Mouse (Mus musculus): ENCODE measurements around the gene Stk16. TPM values are rescaled to one million over a fixed set of nuclear protein-coding genes. Genes with fewer than 3 reads are reported as not detected.

Stk16 gene
- total RNA-seq (2021) = 10 to 100 TPM; 90.5 to 91.4 TPM
- long read RNA-seq, experiment 1, transcript Stk16-201 (8 exons, 2,876 nt) = major isoform, 21 of 39 reads
- long read RNA-seq, experiment 1, partial matches to known transcripts = 0 of 39 reads
- long read RNA-seq, experiment 1, other reads (novel, unspliced or antisense) = 17 of 39 reads
- long read RNA-seq, experiment 2, transcript Stk16-201 (8 exons, 2,876 nt) = major isoform, 50 of 85 reads
- long read RNA-seq, experiment 2, partial matches to known transcripts = 4 of 85 reads
- long read RNA-seq, experiment 2, other reads (novel, unspliced or antisense) = 27 of 85 reads

DNA sequence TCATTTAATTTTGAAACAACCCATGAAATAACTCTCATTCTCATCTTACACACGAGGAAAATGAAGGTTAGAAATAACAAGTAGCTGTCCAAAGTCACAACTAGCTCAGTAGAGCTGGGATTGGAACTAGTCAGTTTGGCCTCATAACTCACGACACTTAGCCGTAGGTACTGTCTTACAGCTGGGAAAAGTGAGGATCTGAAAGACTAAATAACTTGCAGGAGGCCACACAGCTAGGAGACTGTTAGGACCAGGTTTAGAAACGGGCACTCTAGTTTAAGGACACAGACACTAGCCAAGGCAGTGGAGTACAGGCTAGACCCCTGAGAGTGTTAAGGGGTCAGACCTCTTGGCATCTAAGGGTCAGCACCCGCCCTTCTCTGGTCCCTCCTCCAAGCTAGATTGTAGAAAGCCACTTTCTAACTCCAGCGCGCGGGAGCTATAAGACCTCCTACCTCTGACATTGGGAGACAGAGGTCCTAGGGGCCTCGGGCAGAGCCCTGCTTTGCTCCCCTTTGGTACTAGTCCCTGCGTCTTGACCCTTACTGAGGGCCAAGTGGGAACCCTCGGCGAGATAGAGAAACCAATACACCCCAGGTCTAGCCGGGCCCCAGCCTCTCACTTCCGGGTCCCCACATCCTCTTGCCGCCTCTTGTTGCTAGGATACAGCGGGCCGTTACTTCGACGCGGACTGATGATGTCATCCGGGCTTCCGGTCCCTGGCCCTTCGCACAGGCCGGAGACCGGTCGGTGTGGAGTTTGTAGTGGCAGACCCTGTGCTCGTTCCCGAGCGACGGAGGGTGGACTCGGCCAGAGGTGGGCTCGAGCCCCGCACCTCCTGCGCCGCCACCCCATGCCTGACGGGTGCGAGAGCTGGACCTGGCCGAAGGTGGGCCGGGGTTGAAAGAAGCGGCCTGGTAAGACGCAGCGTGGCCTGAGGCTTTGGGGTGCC is at the start of gene Stk16, which contains the start of gene Glb1l:
Gene Stk16, plus strand, starts transcription at position 703 of the 952 bp plus-strand sequence.
Gene Glb1l, minus strand, starts transcription at position 678 of the 952 bp plus-strand sequence.
- DNase-seq (ENCODE audit: low spot score in 2 of 2) = peak; percentile 94 to 98

DNA sequence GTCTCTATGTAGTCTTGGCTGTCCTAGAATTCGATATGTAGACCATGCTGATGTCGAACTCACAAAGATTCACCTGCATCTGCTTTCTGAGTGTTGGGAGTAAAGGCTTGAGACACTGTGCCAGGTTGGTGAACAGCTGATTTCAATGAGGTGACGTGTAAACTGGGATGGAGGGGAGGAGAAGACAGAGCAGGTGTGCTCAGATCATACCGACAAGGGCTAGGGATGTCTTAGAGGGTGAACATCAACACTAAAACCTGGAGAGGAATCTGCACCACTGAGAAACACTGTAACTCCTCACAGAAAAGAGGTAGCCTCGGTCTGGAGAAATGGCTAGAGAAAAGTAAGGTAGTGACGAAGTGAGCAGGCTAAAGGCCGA is 42.6 kb upstream of the Stk16 start:
- DNase-seq (ENCODE audit: low spot score in 2 of 2) = no peak

DNA sequence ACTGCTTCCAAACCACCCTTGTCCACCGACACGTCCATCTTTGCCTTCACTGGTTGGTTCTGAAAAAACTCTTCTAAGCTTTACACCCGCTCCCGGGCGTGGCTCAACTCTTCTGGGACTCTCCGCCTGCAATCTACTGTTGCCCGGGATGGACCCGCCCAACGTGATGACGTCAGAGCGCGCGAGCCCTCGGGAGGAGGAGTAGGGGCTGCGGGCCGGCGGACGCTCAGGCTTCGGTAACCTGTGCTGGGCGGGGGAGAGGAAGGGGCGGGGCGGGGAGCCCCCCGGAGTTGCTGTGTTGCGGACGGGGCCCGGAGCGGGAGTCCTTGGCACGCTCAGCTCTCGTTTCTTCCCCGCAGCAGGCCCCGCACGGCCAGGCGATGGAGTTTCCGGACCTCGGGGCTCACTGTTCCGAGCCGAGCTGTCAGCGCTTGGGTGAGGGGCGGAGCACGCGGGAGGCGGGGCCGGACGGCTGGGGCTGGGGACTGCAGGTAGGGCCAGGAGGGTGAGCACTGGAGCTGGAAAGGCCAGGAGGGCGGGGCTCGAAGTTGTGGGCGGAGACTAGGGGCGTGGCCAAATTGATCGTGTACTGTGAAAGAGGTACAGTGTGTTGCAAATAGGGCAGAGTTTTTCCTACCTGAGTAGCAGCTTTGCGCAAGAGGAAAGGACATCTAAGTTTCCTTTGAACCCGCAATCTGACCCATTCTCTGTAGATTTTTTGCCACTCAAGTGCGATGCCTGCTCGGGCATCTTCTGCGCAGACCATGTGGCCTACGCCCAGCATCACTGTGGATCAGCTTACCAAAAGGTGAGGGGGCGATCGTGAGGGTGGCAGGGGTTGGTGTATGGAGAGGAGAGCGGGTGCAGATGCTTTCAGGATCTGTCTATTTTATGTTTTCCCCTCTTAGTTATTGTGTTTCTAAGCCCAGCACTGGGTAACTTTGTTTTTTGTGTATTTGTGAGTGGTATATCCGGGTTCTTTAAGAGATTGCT is 41.9 kb upstream of the Stk16 start, which contains the start of gene Zfand2b:
Gene Zfand2b, plus strand, starts transcription at position 175 of the 993 bp plus-strand sequence.
- peak; percentile 89 to 95 for DNase-seq (ENCODE audit: low spot score in 2 of 2)

DNA sequence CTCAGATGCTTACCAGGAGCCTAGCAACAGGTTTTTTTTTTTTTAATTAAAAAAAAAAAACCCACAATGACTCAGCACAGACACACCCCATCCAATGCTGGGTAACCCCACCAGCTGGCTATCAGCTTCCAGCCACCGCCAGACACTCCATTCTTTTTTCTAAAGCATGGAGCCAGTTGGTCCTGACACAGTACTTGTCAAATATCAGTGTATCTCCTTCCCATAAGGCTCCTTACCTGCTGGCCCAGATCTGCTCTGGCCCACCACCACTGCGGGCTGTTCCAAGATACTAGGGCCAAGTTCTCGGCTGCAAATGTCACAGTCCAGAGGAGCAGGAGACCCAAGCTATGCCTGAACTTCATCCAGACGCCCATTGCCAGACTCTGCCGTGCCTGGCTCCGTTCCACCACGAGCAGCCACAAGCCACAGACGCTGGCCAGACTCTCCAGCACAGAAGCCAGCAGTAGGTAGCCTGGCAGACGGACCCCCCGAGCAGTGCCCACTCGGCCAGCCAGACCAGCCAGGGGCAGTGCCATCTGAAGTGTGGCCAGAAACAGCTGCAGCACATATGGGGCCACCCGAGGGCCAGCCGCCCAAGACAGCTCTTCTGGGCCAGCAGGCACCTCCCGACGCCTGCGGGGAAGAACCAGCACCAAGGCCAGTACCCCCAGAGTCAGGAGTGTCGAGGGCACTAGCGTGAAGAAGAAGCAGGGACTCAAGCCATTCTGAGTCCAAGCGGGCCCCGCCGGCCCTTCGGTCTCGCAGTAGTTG is 31.1 kb upstream of the Stk16 start:
- peak; percentile 72 to 81 for DNase-seq (ENCODE audit: low spot score in 2 of 2)

DNA sequence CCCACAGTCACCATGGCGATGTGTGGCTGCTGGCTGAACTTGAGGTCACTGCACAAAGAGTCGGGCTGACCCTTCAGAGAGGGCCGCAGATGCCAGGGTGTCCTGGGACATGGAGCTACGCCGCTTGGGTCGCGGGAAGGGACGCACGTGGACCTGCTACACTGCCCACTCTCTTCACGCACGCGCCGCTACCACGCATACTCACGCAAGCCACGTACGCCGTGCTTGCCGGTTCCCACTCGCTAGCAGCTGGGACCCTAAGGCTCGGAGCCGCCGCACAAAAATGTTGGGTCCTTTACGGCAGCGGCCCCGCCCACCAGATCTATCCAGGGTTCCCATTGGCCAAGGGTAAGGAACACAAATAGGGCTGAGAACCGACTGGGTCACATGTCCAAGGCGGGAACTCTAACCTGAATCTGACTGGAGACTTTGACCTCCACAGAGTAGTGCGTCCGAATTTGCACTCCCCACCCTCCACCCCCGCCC is 30.5 kb upstream of the Stk16 start, which contains the start of gene Abcb6:
Gene Abcb6, minus strand, starts transcription at position 288 of the 486 bp plus-strand sequence.
- peak; percentile 89 to 95 for DNase-seq (ENCODE audit: low spot score in 2 of 2)

DNA sequence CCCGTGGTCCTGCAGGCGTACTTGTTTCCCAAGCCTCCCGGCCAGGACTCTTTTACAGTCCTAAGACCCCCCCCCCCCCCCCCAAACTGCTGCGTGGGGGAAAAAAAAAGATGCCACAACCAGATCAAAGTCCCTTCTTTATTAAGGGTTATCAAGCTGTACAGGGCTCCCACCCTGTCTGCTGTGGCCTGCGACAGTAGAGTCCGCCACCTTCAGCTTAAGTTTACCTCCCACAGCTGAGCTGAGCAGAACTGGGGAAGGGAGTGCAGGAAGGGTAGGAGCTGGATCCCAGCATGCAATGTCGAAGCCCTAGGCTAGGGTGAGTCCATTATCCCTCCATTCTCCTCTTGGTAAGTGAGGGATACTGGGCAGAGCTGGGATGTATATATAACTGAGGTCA is 29.9 kb upstream of the Stk16 start:
- no peak for DNase-seq (ENCODE audit: low spot score in 2 of 2)

DNA sequence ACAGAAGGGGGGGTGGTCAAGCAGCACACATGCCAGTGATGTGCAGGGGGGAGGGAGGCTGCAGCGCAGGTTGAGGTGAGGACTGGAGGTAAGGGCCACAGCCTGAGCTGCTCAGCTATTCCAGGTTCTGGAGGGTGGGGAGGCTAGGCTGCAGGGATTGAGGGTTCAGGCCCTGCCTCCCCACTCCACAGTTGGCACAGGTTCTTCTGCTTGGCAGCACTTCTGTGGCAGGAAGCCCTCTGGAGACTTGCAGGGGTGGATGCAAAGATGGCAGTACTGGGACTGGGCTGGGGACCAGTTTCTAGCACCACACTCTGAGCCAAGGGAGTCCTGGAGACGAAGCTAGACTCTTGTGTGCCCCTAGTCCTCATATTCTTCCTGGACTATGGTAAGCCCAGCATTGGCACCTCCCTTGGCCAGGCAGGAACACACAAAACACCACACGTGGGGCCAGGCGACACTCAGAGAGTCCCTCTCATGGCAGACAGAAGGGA is 29.2 kb upstream of the Stk16 start:
- no peak for DNase-seq (ENCODE audit: low spot score in 2 of 2)

DNA sequence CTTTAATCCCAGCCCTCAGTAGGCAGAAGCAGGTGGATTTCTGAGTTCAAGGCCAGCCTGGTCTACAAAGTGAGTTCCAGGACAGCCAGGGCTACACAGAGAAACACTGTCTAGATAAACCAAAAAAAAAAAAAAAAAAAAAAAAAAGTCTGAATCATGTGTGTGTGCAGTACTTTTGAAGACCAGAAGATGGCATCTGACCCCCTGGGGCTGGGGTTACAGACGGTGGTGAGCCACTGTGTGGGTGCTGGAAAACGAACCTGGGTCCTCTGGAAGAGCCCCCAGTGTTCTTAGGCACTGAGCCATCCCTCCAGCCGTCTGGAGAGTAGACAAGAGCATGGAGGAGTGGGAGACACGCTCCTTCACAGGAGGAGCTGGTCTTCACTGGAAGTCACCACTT is 28.5 kb upstream of the Stk16 start:
- no peak for DNase-seq (ENCODE audit: low spot score in 2 of 2)

DNA sequence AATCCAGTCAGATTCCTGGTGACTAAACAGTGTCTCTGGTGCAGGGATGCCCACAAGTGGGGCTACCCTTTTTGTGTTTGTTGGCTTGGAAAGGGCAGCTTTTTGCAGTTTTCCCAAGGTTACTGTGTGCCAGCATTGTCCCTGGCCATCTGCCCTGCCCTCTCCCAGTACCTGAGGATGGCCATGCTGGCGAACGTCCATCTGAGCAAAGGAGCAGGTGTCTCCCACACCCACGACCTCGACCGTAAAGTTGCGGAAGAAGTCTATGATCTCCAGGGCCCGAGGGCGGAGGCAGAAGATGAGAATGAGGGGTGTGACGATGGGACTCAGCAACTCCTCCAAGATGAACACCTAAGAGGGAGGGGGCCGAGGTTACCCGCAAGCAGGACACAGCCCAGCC is 25.1 kb upstream of the Stk16 start:
- DNase-seq (ENCODE audit: low spot score in 2 of 2) = no peak

DNA sequence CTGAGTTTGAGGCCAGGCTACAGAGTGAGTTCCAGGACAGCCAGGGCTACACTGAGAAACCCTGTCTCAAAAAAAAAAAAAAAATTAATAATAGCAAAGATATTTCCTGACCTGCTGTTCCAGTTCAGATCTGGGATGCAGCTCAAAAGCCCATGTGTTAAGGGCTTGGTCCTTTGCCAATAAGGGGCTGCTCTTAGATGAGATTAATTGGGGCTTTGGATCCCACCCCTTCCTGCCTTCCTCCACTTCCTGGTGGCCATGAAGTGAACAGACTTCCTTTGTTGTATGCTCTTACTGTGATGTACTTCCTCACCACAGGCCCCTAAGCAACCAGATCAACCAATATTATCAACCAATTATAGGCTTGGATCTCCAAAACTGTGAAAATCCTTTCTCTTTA is 23.5 kb upstream of the Stk16 start:
- DNase-seq (ENCODE audit: low spot score in 2 of 2) = no peak

DNA sequence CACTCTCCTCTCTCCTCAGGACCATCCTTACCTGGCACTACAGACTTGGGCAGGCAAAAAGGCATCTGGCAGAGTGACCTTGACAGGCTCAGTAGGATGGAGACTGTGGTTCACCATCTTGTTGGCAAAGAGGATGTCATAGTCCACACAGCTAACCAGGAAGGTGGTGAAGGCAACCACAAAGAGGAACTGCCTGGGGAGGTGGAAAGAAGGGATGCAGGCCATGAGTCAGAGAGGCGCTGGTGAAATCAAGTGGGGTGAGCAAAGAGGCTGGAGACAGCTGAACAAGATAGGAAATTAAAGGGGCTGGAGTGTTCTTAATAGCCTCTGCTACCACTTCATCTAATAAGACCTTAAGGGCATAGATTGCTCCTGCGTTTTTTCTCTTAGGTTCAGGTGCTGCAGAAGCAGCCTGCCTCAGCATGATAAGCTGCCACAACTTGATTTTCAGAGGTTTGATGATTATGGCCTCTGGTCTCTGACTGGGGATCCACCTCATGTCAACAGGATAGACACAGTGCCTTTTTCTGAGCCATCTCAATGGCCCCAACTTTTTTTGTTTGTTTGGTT is 22.6 kb upstream of the Stk16 start:
- no peak for DNase-seq (ENCODE audit: low spot score in 2 of 2)

DNA sequence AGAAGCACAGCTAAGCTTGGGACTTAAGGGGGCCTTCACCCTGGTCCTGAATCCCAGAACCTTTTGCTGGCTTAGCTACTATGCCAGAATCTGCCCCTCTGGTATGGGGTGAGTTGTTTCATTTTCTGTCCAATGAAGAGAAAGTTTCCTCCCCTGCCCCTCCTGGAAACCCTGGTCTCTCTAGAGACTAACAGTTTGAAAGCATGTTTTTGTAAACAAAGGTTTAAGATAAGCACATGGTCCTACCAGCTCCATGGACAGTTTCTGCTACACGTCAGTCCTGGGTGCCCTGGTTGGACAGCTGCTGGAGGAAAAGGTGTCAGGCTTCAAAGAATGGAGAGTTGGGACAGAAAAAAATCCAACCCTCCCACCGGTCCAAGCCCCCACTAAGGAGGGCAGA is 20.1 kb upstream of the Stk16 start:
- DNase-seq (ENCODE audit: low spot score in 2 of 2) = no peak

DNA sequence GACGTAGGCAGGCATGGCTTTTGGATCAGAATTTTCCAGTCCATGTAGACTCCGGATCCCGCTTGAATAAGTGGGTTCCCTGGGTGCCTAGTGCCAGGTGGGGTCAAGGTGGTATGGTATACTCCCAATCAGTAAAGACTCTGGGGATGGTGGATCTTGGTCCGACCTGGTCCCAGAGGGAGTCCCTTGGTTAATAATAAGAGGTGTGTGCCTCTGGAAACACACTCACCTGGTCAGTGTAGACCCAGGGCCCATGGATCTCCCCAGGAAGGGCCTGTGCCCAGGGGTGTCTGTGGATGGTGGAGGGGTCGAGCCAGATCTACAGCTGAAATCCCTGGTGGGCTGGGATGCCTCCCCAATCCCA is 19.4 kb upstream of the Stk16 start:
- DNase-seq (ENCODE audit: low spot score in 2 of 2) = no peak

DNA sequence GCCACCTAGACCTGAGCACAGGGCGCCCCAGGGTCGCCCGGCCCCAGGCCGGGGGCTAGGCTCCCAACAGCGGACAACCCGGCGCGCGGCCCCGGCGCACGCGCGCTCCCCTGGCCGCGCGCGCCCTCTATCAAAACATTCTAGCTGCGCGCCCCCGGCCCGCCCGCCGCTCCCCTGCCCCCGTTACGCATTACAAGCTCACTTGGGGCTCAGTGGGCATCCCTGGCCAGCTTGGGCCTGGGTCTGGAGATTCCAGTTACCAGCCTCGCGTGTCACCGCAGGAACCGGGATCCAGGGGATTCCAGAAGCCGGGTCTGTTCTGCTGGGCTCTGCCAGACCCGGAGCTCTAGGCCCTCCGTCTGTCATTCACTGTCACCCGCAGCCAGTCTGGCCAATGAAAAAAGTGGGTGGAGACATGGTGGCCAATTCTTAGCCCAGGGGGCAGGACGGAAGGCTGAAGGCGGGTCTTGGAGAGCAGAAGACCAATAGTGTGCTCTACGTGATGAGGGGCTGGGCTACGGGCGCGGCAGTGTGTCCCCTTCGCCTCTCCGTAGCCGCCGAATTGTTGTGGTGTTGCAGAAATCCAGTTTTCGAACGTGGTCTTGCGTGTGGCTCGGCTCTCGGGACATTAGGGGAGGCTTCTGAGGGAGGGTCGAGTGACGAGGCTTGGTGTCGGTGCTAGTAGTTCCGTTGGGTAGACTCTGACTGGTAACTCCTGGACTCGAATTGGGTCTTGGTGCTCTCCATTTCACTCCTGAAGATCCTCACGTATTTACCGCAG is 18.8 kb upstream of the Stk16 start, which contains the start of the genes Ankzf1 and Atg9a:
Gene Ankzf1, plus strand, starts transcription at position 530 of the 781 bp plus-strand sequence.
Gene Atg9a, minus strand, starts transcription at position 575 of the 781 bp plus-strand sequence.
- peak; percentile 91 to 98 for DNase-seq (ENCODE audit: low spot score in 2 of 2)

DNA sequence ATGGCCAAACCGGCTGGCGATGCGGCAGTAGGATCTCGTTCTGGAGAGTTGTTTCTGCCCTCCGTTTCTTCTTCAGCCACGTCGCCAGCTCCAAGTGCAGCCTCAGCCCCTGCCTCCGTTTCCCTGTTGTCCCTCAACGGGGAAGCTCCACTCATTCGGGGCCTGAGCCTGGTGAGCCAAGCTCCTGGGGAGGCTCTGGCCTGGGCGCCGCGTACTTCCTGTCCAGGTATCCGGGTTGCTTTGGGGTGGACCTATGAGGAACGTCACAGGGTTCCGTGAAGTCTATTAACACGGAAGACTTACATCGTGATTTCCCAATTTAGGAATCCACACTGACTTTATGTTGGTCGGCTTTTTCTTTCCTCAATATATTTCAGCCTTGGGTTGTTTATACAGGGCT is 18.2 kb upstream of the Stk16 start:
- no peak for DNase-seq (ENCODE audit: low spot score in 2 of 2)

DNA sequence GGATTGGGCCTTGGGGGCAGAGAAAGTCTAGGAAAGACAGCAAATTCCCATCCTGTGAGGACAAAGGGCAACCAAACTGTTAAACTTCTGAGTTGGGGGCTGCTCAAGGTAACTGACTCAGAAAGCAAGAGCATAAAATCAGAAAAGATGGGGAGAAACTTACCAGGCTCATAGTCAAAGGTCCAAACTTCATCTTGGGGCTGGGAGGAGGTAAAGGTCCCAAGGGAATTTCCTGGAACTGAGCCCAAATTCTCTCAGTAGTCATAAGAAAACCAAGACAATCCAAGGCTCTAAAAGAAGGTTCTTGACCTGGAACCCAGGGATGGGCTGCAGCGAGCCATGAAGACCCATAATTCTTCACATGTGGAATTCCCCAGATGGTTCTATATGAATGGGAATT is 9.4 kb upstream of the Stk16 start:
- no peak for DNase-seq (ENCODE audit: low spot score in 2 of 2)

DNA sequence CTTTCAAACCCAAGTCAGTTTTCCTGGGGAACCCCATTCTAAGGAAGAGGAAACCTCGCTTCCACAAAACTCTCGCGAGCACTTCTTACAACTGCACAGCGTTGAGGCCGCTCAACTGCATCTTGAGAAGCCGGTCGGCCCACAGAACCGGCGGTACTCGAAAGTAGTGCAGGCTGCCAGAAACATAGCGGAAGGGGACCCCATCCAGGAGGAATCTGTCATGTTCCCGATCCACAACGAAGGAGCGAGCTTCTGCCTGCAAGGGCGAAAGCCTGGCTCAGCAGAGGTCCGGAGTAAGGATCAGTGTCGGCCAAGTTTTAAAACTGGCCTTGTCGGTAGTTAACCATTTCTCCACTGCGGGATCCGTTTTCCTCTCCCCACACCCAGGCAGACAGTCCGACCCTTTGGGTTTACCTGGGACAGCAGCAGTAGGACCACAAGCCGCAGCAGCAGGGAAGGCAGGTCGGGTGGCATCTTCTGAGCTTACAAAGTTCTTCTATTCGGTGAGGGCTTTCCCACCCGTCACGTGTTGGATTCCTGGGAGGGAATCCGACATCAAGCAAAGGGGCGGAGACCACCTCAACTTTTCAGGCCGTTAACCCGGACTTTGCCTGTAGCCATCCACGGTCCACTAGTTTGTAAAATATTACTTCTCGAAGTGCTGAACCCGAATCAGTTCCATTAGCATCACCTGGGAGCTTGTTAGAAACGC is 1.5 kb upstream of the Stk16 start:
- DNase-seq (ENCODE audit: low spot score in 2 of 2) = no peak

All from layer of hippocampus, postnatal 14 days (tissue).